Mouse (Mus musculus) retina, postnatal 1 day (tissue): ENCODE measurements around the gene Tead1.
A peak's percentile ranks its signal among the peaks of the same experiment; 100 is the strongest.

Experiments
- DNase-seq: peaks from one replicate; pipeline ENCODE4 v3.0.0-alpha.2; 2012

Gene Tead1

GRCm38 (mm10) chr7:112865739-112866138 is 186.6 kb downstream of the Tead1 start:
- DNase-seq, result peak; percentile 85

GRCm38 (mm10) chr7:112868551-112869465 is 189.7 kb downstream of the Tead1 start:
- peak; percentile 87 for DNase-seq

GRCm38 (mm10) chr7:112871752-112872151 is 192.6 kb downstream of the Tead1 start:
- DNase-seq, result no peak

GRCm38 (mm10) chr7:112872435-112873196 is 193.5 kb downstream of the Tead1 start:
- no peak for DNase-seq

- no peak for DNase-seq
Observed at GRCm38 (mm10) chr7:112876128-112876527, 197.0 kb downstream of the Tead1 start.

- DNase-seq, result peak; percentile 93
Observed at GRCm38 (mm10) chr7:112883791-112884274, 204.7 kb downstream of the Tead1 start.

GRCm38 (mm10) chr7:112885546-112885945 is 206.4 kb downstream of the Tead1 start:
- no peak for DNase-seq

GRCm38 (mm10) chr7:112891883-112892282 is 212.8 kb downstream of the Tead1 start:
- no peak for DNase-seq

- DNase-seq, result no peak
Observed at GRCm38 (mm10) chr7:112892595-112892994, 213.5 kb downstream of the Tead1 start.

- no peak for DNase-seq
Observed at GRCm38 (mm10) chr7:112896363-112896762, 217.2 kb downstream of the Tead1 start.

- no peak for DNase-seq
Observed at GRCm38 (mm10) chr7:112901710-112902109, 222.6 kb downstream of the Tead1 start.

- DNase-seq, result no peak
Observed at GRCm38 (mm10) chr7:112906848-112907247, 227.7 kb downstream of the Tead1 start.

GRCm38 (mm10) chr7:112907468-112907867 is 228.3 kb downstream of the Tead1 start:
- DNase-seq, result peak; percentile 62

GRCm38 (mm10) chr7:112909164-112909563 is 230.0 kb downstream of the Tead1 start:
- no peak for DNase-seq

GRCm38 (mm10) chr7:112912969-112913368 is 233.9 kb downstream of the Tead1 start:
- DNase-seq, result no peak

- no peak for DNase-seq
Observed at GRCm38 (mm10) chr7:112915571-112915970, 236.5 kb downstream of the Tead1 start.

GRCm38 (mm10) chr7:112917613-112918278 is 238.6 kb downstream of the Tead1 start:
- no peak for DNase-seq

- DNase-seq, result peak; percentile 50
Observed at GRCm38 (mm10) chr7:112918279-112918991, 239.3 kb downstream of the Tead1 start.

GRCm38 (mm10) chr7:112919845-112920244 is 240.7 kb downstream of the Tead1 start:
- peak; percentile 79 for DNase-seq

- DNase-seq, result peak; percentile 42
Observed at GRCm38 (mm10) chr7:112922801-112923200, 243.7 kb downstream of the Tead1 start.

GRCm38 (mm10) chr7:112923712-112924111 is 244.6 kb downstream of the Tead1 start:
- DNase-seq, result no peak

- no peak for DNase-seq
Observed at GRCm38 (mm10) chr7:112930669-112931068, 251.6 kb downstream of the Tead1 start.
